Mouse (Mus musculus) midbrain, embryonic 16.5 days (tissue): ENCODE measurements around the gene Chka. TPM values are rescaled to one million over a fixed set of nuclear protein-coding genes. Genes with fewer than 3 reads are reported as not detected.

Source experiments
- ATAC-seq: fragments of 200-750 bp; cut with Nextera tagmentation; 2 replicates; pipeline ENCODE4 v1.8.0; 2017; ENCODE audit warnings: moderate TSS enrichment
- H3K27ac ChIP-seq: fragments of 300-500 bp; sonication (generic); 2 replicates; pipeline ENCODE4 v1.5.1; 2014; ENCODE audit warnings: mild to moderate bottlenecking, low read length, mixed read lengths
- H3K27me3 ChIP-seq: fragments of 300-500 bp; sonication (generic); 2 replicates; pipeline ENCODE4 v1.6.1; 2014; ENCODE audit warnings: low read depth, low read length, mixed read lengths; ENCODE audit not compliant: control insufficient read depth, insufficient read depth
- H3K36me3 ChIP-seq: fragments of 300-500 bp; sonication (generic); 2 replicates; pipeline ENCODE4 v1.6.1; 2014; ENCODE audit warnings: mild to moderate bottlenecking, low read length, moderate library complexity, mixed read lengths; ENCODE audit not compliant: control insufficient read depth, insufficient read depth
- H3K4me1 ChIP-seq: fragments of 300-500 bp; sonication (generic); 2 replicates; pipeline ENCODE4 v1.6.1; 2014; ENCODE audit warnings: mild to moderate bottlenecking, low read length, mixed read lengths; ENCODE audit not compliant: control insufficient read depth, insufficient read depth
- H3K4me2 ChIP-seq: fragments of 300-500 bp; sonication (generic); 2 replicates; pipeline ENCODE4 v1.6.1; 2014; ENCODE audit warnings: mild to moderate bottlenecking, low read length, mixed read lengths
- H3K4me3 ChIP-seq: fragments of 300-500 bp; sonication (generic); 2 replicates; pipeline ENCODE4 v1.5.1; 2014; ENCODE audit warnings: low read depth, mild to moderate bottlenecking, low read length, moderate library complexity, mixed read lengths
- H3K9ac ChIP-seq: fragments of 300-500 bp; sonication (generic); 2 replicates; pipeline ENCODE4 v1.6.1; 2014; ENCODE audit warnings: low read depth, low read length, mixed read lengths
- H3K9me3 ChIP-seq: fragments of 300-500 bp; sonication (generic); replicated peaks from 2 replicates; pipeline ENCODE4 v1.6.1; 2014; ENCODE audit warnings: mild to moderate bottlenecking, low read length, mixed read lengths; ENCODE audit not compliant: control insufficient read depth, poor library complexity, severe bottlenecking
- WGBS: fragments of 180-500 bp; shearing (Covaris S2); extraction: QIAGEN DNeasy Blood & Tissue Kit; methylation state at CpG from one replicate; pipeline ENCODE4 v1.1.7; 2014; 5-methylcytosine and 5-hydroxymethylcytosine counted together
- polyA plus RNA-seq: library from polyadenylated mRNA; unstranded; fragments of >200 nt; fragmentation: Nextera tagmentation; extraction: Ambion mirVana; gene quantifications from 2 replicates; pipeline ENCODE4 v1.2.1, GENCODE M21; 2015

Gene Chka
- polyA plus RNA-seq, 1 experiment from 2014 or later = 56.1 TPM

- Histone ChIP-seq H3K27ac (no peak overlapping the region), H3K4me1 (no peaks in the 10 kb centered on the region), H3K27me3 (no peaks in the 10 kb centered on the region), H3K36me3 (peaks cover 7% of the 10 kb centered on the region; the same call in 1 of the 2 replicates), H3K9ac (no peak overlapping the region), H3K9me3 (no peaks in the 10 kb centered on the region), H3K4me3 (no peak overlapping the region), H3K4me2 (no peak overlapping the region)
- ATAC-seq = no peak
- WGBS = 98% methylated on average over 1 of the region's 1 CpGs
Observed at GRCm38 (mm10) chr19:3868290-3868689, 16.7 kb downstream of the Chka start.

GRCm38 (mm10) chr19:3871468-3871867 is 19.9 kb downstream of the Chka start:
- Histone ChIP-seq H3K4me1 (no peaks in the 10 kb centered on the region), H3K9ac (no peak overlapping the region), H3K27me3 (no peaks in the 10 kb centered on the region), H3K4me3 (no peak overlapping the region), H3K9me3 (no peaks in the 10 kb centered on the region), H3K36me3 (no peaks in the 10 kb centered on the region; the same call in 1 of the 2 replicates), H3K27ac (no peak overlapping the region), H3K4me2 (no peak overlapping the region)
- ATAC-seq = no peak

GRCm38 (mm10) chr19:3872373-3872772 is 20.8 kb downstream of the Chka start:
- Histone ChIP-seq H3K27ac (no peak overlapping the region), H3K36me3 (no peaks in the 10 kb centered on the region), H3K27me3 (no peaks in the 10 kb centered on the region), H3K4me2 (no peak overlapping the region), H3K4me3 (no peak overlapping the region), H3K4me1 (no peaks in the 10 kb centered on the region), H3K9ac (no peak overlapping the region), H3K9me3 (no peaks in the 10 kb centered on the region)
- WGBS = 67% methylated on average over 4 of the region's 4 CpGs
- ATAC-seq = no peak

- no peak overlapping the region for H3K4me3 ChIP-seq
- no peaks in the 10 kb centered on the region for H3K4me1 ChIP-seq
- H3K36me3 ChIP-seq = no peaks in the 10 kb centered on the region
- H3K27ac ChIP-seq = no peak overlapping the region
- 86% methylated on average over 7 of the region's 7 CpGs for WGBS
- H3K27me3 ChIP-seq = no peaks in the 10 kb centered on the region
- H3K4me2 ChIP-seq = no peak overlapping the region
- ATAC-seq = no peak
- no peak overlapping the region for H3K9ac ChIP-seq
- no peaks in the 10 kb centered on the region for H3K9me3 ChIP-seq
Observed at GRCm38 (mm10) chr19:3875045-3875444, 23.5 kb downstream of the Chka start.

GRCm38 (mm10) chr19:3880054-3880848 is 28.7 kb downstream of the Chka start:
- Histone ChIP-seq H3K27ac (no peak overlapping the region), H3K9me3 (no peaks in the 10 kb centered on the region), H3K4me1 (no peaks in the 10 kb centered on the region), H3K4me3 (no peak overlapping the region), H3K36me3 (no peaks in the 10 kb centered on the region), H3K4me2 (no peak overlapping the region), H3K9ac (no peak overlapping the region), H3K27me3 (no peaks in the 10 kb centered on the region)
- 93% methylated on average over 6 of the region's 6 CpGs for WGBS
- no peak for ATAC-seq

- H3K9me3 ChIP-seq = no peaks in the 10 kb centered on the region
- no peak overlapping the region for H3K4me3 ChIP-seq
- no peaks in the 10 kb centered on the region; the same call in 1 of the 2 replicates for H3K36me3 ChIP-seq
- ATAC-seq = no peak
- no peak overlapping the region for H3K4me2 ChIP-seq
- H3K9ac ChIP-seq = no peak overlapping the region
- no peaks in the 10 kb centered on the region for H3K27me3 ChIP-seq
- H3K4me1 ChIP-seq = no peaks in the 10 kb centered on the region
- no peak overlapping the region for H3K27ac ChIP-seq
- WGBS = 69% methylated on average over 4 of the region's 4 CpGs
Observed at GRCm38 (mm10) chr19:3882214-3882613, 30.6 kb downstream of the Chka start.

- ATAC-seq = no peak
- H3K27me3 ChIP-seq = no peaks in the 10 kb centered on the region
- no peak overlapping the region for H3K9ac ChIP-seq
- no peaks in the 10 kb centered on the region for H3K9me3 ChIP-seq
- H3K36me3 ChIP-seq = peaks cover under 1% of the 10 kb centered on the region
- H3K27ac ChIP-seq = no peak overlapping the region
- no peaks in the 10 kb centered on the region for H3K4me1 ChIP-seq
- WGBS = 83% methylated on average over 6 of the region's 6 CpGs
- no peak overlapping the region for H3K4me3 ChIP-seq
- H3K4me2 ChIP-seq = no peak overlapping the region
Observed at GRCm38 (mm10) chr19:3884325-3884990, 32.9 kb downstream of the Chka start.

- Histone ChIP-seq H3K4me3 (no peak overlapping the region), H3K9me3 (no peaks in the 10 kb centered on the region), H3K27me3 (no peaks in the 10 kb centered on the region), H3K9ac (no peak overlapping the region), H3K4me1 (no peaks in the 10 kb centered on the region), H3K27ac (no peak overlapping the region), H3K4me2 (no peak overlapping the region), H3K36me3 (peaks cover 24% of the 10 kb centered on the region)
- no peak for ATAC-seq
- 93% methylated on average over 5 of the region's 5 CpGs for WGBS
Observed at GRCm38 (mm10) chr19:3889096-3889495, 37.5 kb downstream of the Chka start.

GRCm38 (mm10) chr19:3890181-3890580 is 38.6 kb downstream of the Chka start:
- Histone ChIP-seq H3K4me1 (peaks cover under 1% of the 10 kb centered on the region), H3K27me3 (no peaks in the 10 kb centered on the region), H3K27ac (no peak overlapping the region), H3K4me3 (no peak overlapping the region), H3K9me3 (no peaks in the 10 kb centered on the region), H3K36me3 (peaks cover 24% of the 10 kb centered on the region), H3K9ac (no peak overlapping the region), H3K4me2 (no peak overlapping the region)
- 84% methylated on average over 8 of the region's 8 CpGs for WGBS
- no peak for ATAC-seq
